Mouse (Mus musculus): ENCODE results near the gene Ptbp2. TPM values are rescaled to one million over a fixed set of nuclear protein-coding genes. Genes with fewer than 3 reads are reported as not detected.

Ptbp2 gene
- polyA plus RNA-seq, 1 experiment from 2014 or later = 42.9 TPM

DNA sequence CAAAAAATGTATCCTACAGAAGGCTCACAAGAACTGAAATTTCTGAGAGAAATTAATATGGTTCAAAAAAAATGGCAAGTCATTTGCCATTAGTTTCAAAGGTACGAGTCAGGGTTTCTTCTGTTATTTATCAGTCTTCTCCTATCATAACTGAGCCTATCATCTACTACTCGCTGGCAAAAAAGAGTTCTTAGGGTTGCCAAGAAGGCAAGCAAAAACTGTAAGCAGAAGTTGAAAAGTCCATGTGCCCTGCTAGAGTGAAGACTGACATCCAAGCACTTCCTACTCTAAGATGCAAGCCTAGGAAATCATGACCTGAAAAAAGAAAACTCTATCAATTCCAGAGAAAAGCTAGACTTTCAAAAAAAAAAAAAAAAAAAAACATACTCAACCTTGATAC lies 20.5 kb downstream of the Ptbp2 start:
- no peak overlapping the region for H3K9ac ChIP-seq
- WGBS = 60% methylated on average over 2 of the region's 2 CpGs
- H3K27me3 ChIP-seq = no peaks in the 10 kb centered on the region
- H3K4me1 ChIP-seq (replicated peaks) = no peaks in the 10 kb centered on the region
- ATAC-seq (replicated peaks; ENCODE audit: insufficient number of reproducible peaks, insufficient read depth, low FRiP score, low read depth) = no peak
- H3K36me3 ChIP-seq = peaks cover 13% of the 10 kb centered on the region; the same call in 1 of the 2 replicates
- no peaks in the 10 kb centered on the region for H3K9me3 ChIP-seq (replicated peaks)
- H3K27ac ChIP-seq = no peak overlapping the region
- H3K4me3 ChIP-seq = no peak overlapping the region
- H3K4me2 ChIP-seq = no peak overlapping the region

GRCm38 (mm10) chr3:119761732-119762131 lies 22.5 kb downstream of the Ptbp2 start:
- Histone ChIP-seq H3K9ac (no peak overlapping the region), H3K4me1 (replicated peaks) (no peaks in the 10 kb centered on the region), H3K9me3 (replicated peaks) (no peaks in the 10 kb centered on the region), H3K4me2 (no peak overlapping the region), H3K27ac (no peak overlapping the region), H3K4me3 (no peak overlapping the region), H3K27me3 (no peaks in the 10 kb centered on the region), H3K36me3 (0 out of 2 replicates have a peak, but pooled peaks cover 6% of the 10 kb centered on the region)
- WGBS = 93% methylated on average over 3 of the region's 3 CpGs
- no peak for ATAC-seq (replicated peaks; ENCODE audit: insufficient number of reproducible peaks, insufficient read depth, low FRiP score, low read depth)

GRCm38 (mm10) chr3:119753791-119754190 lies 30.5 kb downstream of the Ptbp2 start:
- Histone ChIP-seq H3K27me3 (no peaks in the 10 kb centered on the region), H3K4me1 (replicated peaks) (no peaks in the 10 kb centered on the region), H3K27ac (no peak overlapping the region), H3K4me2 (no peak overlapping the region), H3K4me3 (no peak overlapping the region), H3K9ac (no peak overlapping the region), H3K9me3 (replicated peaks) (no peaks in the 10 kb centered on the region), H3K36me3 (peaks cover 3% of the 10 kb centered on the region; the same call in 1 of the 2 replicates)
- ATAC-seq (replicated peaks; ENCODE audit: insufficient number of reproducible peaks, insufficient read depth, low FRiP score, low read depth) = no peak

- Histone ChIP-seq H3K4me3 (no peak overlapping the region), H3K27me3 (no peaks in the 10 kb centered on the region), H3K4me2 (no peak overlapping the region), H3K36me3 (peaks cover 8% of the 10 kb centered on the region; the same call in 1 of the 2 replicates), H3K9me3 (replicated peaks) (no peaks in the 10 kb centered on the region), H3K9ac (no peak overlapping the region), H3K27ac (no peak overlapping the region), H3K4me1 (replicated peaks) (no peaks in the 10 kb centered on the region)
- no peak for ATAC-seq (replicated peaks; ENCODE audit: insufficient number of reproducible peaks, insufficient read depth, low FRiP score, low read depth)
- 86% methylated on average over 3 of the region's 3 CpGs for WGBS
Observed at GRCm38 (mm10) chr3:119749551-119750249, 34.6 kb downstream of the Ptbp2 start.

GRCm38 (mm10) chr3:119749140-119749539 lies 35.1 kb downstream of the Ptbp2 start:
- Histone ChIP-seq H3K27me3 (no peaks in the 10 kb centered on the region), H3K4me2 (no peak overlapping the region), H3K27ac (no peak overlapping the region), H3K9me3 (replicated peaks) (no peaks in the 10 kb centered on the region), H3K4me3 (no peak overlapping the region), H3K9ac (no peak overlapping the region), H3K4me1 (replicated peaks) (no peaks in the 10 kb centered on the region), H3K36me3 (peaks cover 10% of the 10 kb centered on the region; the same call in 1 of the 2 replicates)
- no peak for ATAC-seq (replicated peaks; ENCODE audit: insufficient number of reproducible peaks, insufficient read depth, low FRiP score, low read depth)
- 91% methylated on average over 2 of the region's 2 CpGs for WGBS

DNA sequence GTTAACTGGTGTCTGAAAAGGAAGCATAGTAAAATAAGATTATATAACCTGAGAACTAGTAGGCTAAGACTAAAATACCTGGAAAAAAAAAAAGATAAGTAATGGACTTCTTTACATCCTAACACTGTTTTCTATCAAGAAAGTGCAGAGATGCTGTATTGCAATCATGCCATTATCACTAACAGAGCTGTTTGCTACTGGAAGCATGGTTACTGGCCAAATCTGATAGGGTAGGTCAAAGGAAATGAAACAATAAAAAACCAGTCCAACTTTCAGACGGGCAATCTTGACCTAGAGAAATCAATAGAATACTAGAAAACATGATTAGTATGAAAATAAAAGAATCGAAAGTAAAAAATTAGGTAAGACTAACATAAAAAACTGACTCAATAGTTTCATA lies 37.6 kb downstream of the Ptbp2 start:
- 76% methylated on average over 2 of the region's 2 CpGs for WGBS
- H3K27me3 ChIP-seq = no peaks in the 10 kb centered on the region
- no peak for ATAC-seq (replicated peaks; ENCODE audit: insufficient number of reproducible peaks, insufficient read depth, low FRiP score, low read depth)

DNA sequence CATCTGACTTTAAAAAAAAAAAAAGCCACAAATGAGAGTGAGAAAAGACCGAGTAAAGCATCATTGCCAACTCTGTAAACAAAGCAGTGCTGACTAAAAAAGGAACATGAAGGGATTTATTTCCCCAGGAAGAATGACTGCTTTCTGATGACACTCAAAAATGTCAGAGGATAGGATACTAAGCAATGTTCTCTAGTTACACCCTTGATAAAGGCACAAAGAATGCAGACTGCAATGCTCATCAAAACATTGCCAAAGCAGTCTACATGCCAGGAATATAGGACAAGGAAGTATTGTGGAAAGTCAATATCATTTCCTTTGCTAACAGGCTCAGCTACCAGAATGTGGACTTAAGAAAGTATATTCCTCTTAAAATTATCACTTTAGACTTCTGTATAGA lies 38.5 kb downstream of the Ptbp2 start:
- Histone ChIP-seq H3K9me3 (replicated peaks) (no peaks in the 10 kb centered on the region), H3K4me3 (no peak overlapping the region), H3K4me1 (replicated peaks) (no peaks in the 10 kb centered on the region), H3K4me2 (no peak overlapping the region), H3K9ac (no peak overlapping the region), H3K27ac (no peak overlapping the region), H3K27me3 (no peaks in the 10 kb centered on the region), H3K36me3 (peaks cover 11% of the 10 kb centered on the region; the same call in 1 of the 2 replicates)
- ATAC-seq (replicated peaks; ENCODE audit: insufficient number of reproducible peaks, insufficient read depth, low FRiP score, low read depth) = no peak
- WGBS = 60% methylated on average over 1 of the region's 1 CpGs

More for the DNA sequence above, 37.6 kb downstream of the Ptbp2 start:
- H3K4me2 ChIP-seq = no peak overlapping the region
- no peaks in the 10 kb centered on the region for H3K9me3 ChIP-seq (replicated peaks)
- no peak overlapping the region for H3K9ac ChIP-seq
- H3K4me1 ChIP-seq (replicated peaks) = no peaks in the 10 kb centered on the region
- H3K36me3 ChIP-seq = peaks cover 11% of the 10 kb centered on the region; the same call in 1 of the 2 replicates
- H3K27ac ChIP-seq = no peak overlapping the region
- H3K4me3 ChIP-seq = no peak overlapping the region

GRCm38 (mm10) chr3:119729863-119730262 lies 54.4 kb downstream of the Ptbp2 start:
- peaks cover 25% of the 10 kb centered on the region; the same call in 1 of the 2 replicates for H3K36me3 ChIP-seq
- H3K4me2 ChIP-seq = no peak overlapping the region
- H3K27me3 ChIP-seq = no peaks in the 10 kb centered on the region
- H3K4me1 ChIP-seq (replicated peaks) = no peaks in the 10 kb centered on the region
- H3K9ac ChIP-seq = no peak overlapping the region
- no peaks in the 10 kb centered on the region for H3K9me3 ChIP-seq (replicated peaks)
- no peak for ATAC-seq (replicated peaks; ENCODE audit: insufficient number of reproducible peaks, insufficient read depth, low FRiP score, low read depth)
- WGBS = 55% methylated on average over 2 of the region's 2 CpGs
- no peak overlapping the region for H3K4me3 ChIP-seq
- H3K27ac ChIP-seq = no peak overlapping the region

- Histone ChIP-seq H3K36me3 (0 out of 2 replicates have a peak, but pooled peaks cover 3% of the 10 kb centered on the region), H3K4me1 (replicated peaks) (no peaks in the 10 kb centered on the region), H3K9ac (no peak overlapping the region), H3K4me2 (no peak overlapping the region), H3K9me3 (replicated peaks) (no peaks in the 10 kb centered on the region), H3K27me3 (no peaks in the 10 kb centered on the region), H3K4me3 (no peak overlapping the region), H3K27ac (no peak overlapping the region)
- ATAC-seq (replicated peaks; ENCODE audit: insufficient number of reproducible peaks, insufficient read depth, low FRiP score, low read depth) = no peak
- 95% methylated on average over 5 of the region's 5 CpGs for WGBS
Observed at GRCm38 (mm10) chr3:119712066-119712465, 72.2 kb downstream of the Ptbp2 start.

DNA sequence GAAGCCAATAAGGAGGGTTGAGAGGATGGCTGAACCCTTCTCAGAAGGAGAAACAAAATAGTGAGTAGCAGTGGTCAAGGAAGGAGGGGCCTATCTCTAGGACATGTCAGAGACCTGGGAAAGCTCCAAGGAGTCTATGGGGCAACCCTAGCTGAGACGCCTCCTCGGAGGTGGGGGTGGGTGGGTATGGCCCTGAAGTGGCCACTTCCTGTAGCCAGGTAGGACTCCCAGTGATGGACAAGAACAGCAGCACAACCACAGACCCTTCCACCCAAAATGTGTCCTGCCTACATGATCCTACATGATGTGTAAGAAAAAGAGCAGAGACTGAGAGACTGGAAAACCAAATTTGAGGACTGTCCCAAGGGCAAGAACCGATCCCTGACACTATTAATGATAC lies 72.8 kb downstream of the Ptbp2 start:
- WGBS = 91% methylated on average over 3 of the region's 3 CpGs
- Histone ChIP-seq H3K27ac (no peak overlapping the region), H3K27me3 (no peaks in the 10 kb centered on the region), H3K9ac (no peak overlapping the region), H3K4me1 (replicated peaks) (no peaks in the 10 kb centered on the region), H3K9me3 (replicated peaks) (no peaks in the 10 kb centered on the region), H3K36me3 (0 out of 2 replicates have a peak, but pooled peaks cover 3% of the 10 kb centered on the region), H3K4me2 (no peak overlapping the region), H3K4me3 (no peak overlapping the region)
- no peak for ATAC-seq (replicated peaks; ENCODE audit: insufficient number of reproducible peaks, insufficient read depth, low FRiP score, low read depth)

DNA sequence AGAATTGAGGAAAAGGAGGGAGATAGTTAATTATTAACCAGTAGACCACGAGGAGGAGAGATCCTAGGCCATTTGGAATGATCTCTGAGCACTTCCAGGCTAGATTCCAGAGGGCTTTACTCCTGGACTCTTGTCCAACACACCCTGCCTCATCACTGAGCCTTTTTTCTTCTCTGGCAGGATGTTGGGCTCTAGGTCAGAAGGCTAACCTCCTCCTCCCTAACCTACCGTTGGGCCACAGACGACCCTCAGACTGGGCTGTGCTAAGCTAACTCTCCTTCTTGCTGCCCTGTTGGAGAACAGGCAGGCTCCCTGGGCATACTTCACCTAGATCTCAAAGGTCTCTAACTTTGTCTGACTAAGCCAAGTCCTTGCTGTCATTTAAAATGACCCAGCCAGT lies 82.8 kb downstream of the Ptbp2 start:
- H3K27me3 ChIP-seq = no peaks in the 10 kb centered on the region
- H3K4me2 ChIP-seq = no peak overlapping the region
- H3K9me3 ChIP-seq (replicated peaks) = no peaks in the 10 kb centered on the region
- no peak for ATAC-seq (replicated peaks; ENCODE audit: insufficient number of reproducible peaks, insufficient read depth, low FRiP score, low read depth)
- no peak overlapping the region for H3K9ac ChIP-seq
- no peaks in the 10 kb centered on the region for H3K36me3 ChIP-seq
- no peak overlapping the region for H3K27ac ChIP-seq
- WGBS = 62% methylated on average over 3 of the region's 3 CpGs
- H3K4me1 ChIP-seq (replicated peaks) = no peaks in the 10 kb centered on the region
- no peak overlapping the region for H3K4me3 ChIP-seq

DNA sequence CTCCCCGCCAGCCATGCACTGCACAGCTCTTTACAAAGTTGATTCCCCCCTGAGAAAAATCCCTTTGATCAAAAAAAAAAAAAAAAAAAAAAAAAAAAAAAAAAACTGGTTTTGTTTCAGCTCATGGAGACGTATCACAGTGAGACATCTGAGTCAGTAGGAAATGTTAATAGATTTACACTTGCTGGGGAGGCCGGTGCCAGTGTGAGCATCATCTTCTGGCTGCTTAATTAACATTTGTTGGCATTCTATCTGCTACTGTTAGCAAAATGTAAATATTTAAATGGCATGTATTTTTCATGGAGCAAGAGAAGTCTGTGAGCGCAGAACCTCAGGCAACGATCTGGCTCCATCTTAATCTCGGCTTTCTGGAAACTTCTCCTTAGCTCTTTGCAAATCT lies 99.5 kb downstream of the Ptbp2 start:
- no peak overlapping the region for H3K4me3 ChIP-seq
- WGBS = 67% methylated on average over 6 of the region's 6 CpGs

More for the DNA sequence above, 99.5 kb downstream of the Ptbp2 start:
- Histone ChIP-seq H3K9ac (no peak overlapping the region), H3K9me3 (replicated peaks) (no peaks in the 10 kb centered on the region), H3K4me2 (no peak overlapping the region), H3K4me1 (replicated peaks) (no peaks in the 10 kb centered on the region), H3K27ac (no peak overlapping the region), H3K36me3 (no peaks in the 10 kb centered on the region), H3K27me3 (no peaks in the 10 kb centered on the region)
- ATAC-seq (replicated peaks; ENCODE audit: insufficient number of reproducible peaks, insufficient read depth, low FRiP score, low read depth) = no peak
